Mouse (Mus musculus) gastrocnemius, postnatal 36 days (tissue): Measurements from ENCODE around the gene Tns3. TPM values are rescaled to one million over a fixed set of nuclear protein-coding genes. Genes with fewer than 3 reads are reported as not detected.
A peak's percentile ranks its signal among the peaks of the same experiment; 100 is the strongest.
"Not testable (repeated sequence)": the region's sequence is repeated elsewhere in the genome, so short reads cannot be mapped to it uniquely, and the experiment has no call there.

ENCODE experiments used
- DNase-seq, 2 experiments: peaks; one replicate each; pipeline ENCODE4 v3.0.0; 2022
- intact Hi-C: fragments of 180-260 bp; cut with DNase I; formaldehyde crosslinking; loops from one replicate; pipeline ENCODE4 v1.15.1; 2025
- total RNA-seq, 2 experiments: library from RNA; stranded (reverse); gene quantifications; 2 replicates each; pipeline ENCODE4 v1.2.3; 2021

Tns3 gene
- total RNA-seq, 2 experiments from 2014 or later = 4.7 to 5.9 TPM

DNA sequence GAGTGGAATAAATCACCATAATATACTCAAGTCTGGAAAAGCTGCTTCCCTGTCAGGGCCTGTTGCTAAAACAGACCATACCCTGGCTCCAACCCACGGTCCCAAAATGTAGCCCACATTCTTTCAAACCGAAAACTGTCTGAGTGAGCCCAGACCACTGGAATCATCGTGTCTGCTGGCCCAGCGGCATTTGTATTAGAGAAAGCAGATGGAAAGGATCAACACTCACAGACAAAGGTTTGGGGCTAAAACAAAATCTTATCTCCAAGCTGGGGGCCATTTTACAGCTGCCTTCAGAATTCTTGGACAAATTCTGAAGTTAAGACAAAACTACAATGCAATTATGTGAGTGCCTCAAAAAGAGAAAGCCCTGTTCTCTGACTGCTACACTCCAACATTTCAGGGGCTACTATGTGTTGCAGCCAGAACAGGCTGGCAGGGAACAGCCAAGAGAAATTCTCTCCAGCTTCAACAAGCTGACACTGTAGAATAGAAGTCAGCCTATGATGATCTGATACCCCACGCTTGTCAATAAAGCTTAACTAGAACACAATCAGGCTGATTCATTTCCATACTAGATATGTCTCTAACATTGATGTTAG, 127.2 kb downstream of the Tns3 start:
- no peak for DNase-seq
- intact Hi-C loops = no loop called here

GRCm38 (mm10) chr11:8534893-8535292, 129.4 kb downstream of the Tns3 start:
- DNase-seq = peak; percentile 50 to 57
- intact Hi-C loops = loop anchor here (2.0 to 5.0 kb wide), 2 partner anchors 326 to 422 kb away; no protein-coding TSS in a partner anchor

DNA sequence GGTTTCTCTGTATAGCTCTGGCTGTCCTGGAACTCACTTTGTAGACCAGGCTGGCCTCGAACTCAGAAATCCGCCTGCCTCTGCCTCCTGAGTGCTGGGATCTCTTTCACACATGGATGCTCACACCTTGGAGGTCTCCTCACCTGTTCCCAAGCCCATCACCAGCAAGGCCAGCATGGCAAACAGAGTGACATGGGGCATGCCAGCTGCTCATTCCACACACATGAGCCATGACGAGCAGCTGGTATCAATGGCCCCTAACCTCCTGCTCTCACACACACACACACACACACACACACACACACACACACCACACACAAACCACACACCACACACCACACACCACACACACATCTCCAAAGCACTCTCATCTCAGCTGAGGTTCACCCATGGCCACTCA, 131.6 kb downstream of the Tns3 start:
- DNase-seq = not testable (repeated sequence)
- intact Hi-C loops = loop anchor here (5.0 kb wide), 1 partner anchor 425 kb away; no protein-coding TSS in a partner anchor

DNA sequence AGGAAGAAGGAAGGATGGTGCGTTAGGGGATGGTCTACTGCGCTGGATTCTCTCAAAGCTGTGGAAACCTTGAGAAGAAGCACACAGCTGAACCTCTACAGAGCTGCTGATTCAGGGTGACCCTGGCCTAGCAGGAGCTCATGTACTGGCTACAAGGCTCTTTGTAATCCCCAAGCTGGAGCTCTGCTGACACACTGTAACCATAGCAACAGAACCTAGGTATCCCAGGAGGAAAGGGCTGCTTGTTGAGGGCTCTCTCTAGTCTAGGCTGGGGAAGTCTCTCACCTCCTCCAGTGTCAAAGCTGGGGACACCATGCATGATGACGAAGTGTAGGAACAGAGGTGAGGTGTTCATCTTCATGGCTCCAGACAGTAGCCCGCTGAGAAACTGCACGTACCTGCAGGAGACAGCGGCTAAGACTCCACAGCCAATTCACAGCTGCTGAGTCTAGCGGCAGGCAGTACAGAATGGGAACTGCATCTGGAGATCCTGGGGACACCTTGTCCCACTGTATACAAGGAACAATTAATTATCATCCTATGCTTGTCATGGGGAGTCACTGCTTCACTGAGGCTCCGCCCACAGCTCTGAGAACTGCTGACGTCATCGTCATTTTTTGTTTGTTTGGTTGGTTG, 132.1 kb downstream of the Tns3 start:
- intact Hi-C loops = loop anchor here (5.0 kb wide), 1 partner anchor 425 kb away; no protein-coding TSS in a partner anchor
- no peak for DNase-seq

DNA sequence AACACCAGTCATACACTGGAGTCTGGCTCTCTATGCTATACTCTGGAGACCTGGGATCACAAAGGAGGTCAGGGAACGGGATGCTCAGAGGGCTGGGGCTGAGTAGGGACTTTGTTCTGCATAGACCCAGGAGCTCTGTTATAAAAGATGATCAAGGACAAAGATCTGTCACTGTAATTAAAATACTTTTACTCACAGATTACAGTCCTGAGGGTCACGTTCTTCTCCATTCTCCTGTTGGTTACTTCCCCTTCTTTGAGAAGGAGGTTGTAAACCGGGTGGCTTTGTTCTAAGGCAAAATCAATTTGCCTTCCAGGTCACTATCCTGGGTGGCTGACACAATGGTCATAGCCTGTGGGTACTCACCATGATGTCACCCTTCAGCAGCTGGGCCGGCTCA, 133.8 kb downstream of the Tns3 start:
- intact Hi-C loops = loop anchor here (5.0 kb wide), 1 partner anchor 427 kb away; no protein-coding TSS in a partner anchor

DNA sequence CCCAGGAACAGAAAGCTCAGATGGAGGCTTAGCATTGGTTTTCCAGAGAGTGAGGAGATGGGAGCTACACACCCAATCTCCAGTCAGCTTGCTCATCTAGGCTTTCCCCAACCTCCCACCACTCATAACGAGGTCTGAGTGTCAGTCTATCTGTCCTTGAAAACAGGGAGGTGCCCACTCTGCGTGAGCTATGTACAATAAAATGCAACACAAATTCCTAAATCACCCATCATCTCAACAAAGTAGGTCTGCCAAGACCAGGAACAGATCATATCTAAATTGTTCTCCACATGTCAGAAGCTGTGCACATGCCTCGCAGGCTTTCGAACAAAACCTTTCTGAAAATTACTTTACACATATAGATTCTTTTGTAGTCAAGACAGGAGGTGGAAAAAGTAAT, 134.3 kb downstream of the Tns3 start:
- DNase-seq = no peak
- intact Hi-C loops = loop anchor here (5.0 kb wide), 1 partner anchor 427 kb away; no protein-coding TSS in a partner anchor

More for the DNA sequence above, 133.8 kb downstream of the Tns3 start:
- DNase-seq = no peak

DNA sequence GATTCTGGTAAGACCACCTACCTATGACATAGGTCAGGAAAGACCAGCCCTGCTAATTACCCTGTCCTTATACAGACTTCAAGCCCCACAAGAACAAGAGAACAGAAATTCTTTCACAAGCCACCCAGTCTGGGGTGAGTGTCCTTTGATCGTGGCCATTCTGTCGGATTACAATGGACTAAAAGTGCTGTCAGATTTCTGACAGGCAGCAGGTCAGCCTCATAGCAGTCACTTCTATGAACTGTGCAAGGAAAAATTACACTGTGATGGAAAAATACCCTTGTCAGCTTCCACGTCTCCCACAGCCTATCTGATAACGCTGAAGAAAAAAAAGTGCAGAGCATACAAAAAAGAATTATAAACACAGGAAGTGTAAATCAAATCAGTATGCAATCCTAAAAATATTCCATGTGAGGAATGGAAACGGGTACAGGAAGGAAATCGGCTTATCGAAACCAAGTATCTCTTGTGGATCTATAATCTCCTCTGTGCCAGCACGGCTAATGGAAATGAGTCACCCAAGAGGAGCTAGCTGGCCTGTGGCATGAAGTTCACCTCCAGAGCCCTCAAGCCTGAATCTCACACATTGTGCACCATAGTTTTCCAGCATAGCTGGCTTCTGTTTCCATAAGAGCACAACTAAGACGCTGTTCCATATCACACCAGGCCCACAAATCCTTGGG, 138.7 kb downstream of the Tns3 start:
- intact Hi-C loops = no loop called here
- no peak for DNase-seq

DNA sequence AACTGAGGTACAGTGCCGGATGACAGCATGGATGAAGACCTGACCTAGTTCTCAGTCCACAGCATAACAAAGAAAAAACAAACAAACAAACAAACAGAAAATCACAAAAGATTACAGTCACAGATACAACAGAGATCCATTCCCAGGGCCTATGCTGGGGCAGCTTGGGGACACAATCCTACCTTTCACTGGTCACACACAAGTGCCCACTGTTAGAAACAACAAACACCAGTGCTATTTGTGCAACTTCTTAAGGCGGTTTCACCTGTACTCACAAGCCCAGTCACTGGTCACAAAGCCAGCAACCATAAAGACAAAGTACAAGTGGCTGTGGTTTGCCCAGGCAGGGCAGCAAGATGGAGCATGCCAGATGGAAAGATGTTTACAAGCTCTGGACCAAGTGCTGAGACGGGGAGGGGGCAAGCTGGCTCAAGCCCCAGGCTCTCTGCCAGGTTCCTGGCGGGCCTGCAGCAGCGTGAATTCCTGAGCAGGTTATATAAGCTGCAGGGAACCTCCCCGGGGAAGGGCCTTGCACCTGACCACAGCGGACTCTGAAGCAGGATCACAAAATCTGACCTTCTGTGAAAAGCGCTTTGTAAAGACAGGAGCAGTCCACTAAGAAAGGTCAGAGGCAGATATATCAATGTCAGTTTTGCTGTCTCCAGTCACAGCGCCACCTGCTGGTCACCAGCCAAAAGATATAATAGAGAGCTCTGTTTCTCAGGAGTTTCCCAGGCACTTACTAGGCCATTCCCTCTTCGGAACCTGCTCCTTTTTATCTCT, 140.8 kb downstream of the Tns3 start:
- DNase-seq = peak; percentile 69 to 75
- intact Hi-C loops = loop anchor here (1.0 to 5.0 kb wide), 2 partner anchors 36 to 99 kb away; no protein-coding TSS in a partner anchor

GRCm38 (mm10) chr11:8513359-8514253, 150.7 kb downstream of the Tns3 start:
- intact Hi-C loops = no loop called here
- DNase-seq = peak in 1 of 2 experiments; percentile 27

GRCm38 (mm10) chr11:8510294-8510693, 154.0 kb downstream of the Tns3 start:
- intact Hi-C loops = no loop called here
- no peak for DNase-seq

GRCm38 (mm10) chr11:8509614-8510013, 154.7 kb downstream of the Tns3 start:
- intact Hi-C loops = no loop called here

DNA sequence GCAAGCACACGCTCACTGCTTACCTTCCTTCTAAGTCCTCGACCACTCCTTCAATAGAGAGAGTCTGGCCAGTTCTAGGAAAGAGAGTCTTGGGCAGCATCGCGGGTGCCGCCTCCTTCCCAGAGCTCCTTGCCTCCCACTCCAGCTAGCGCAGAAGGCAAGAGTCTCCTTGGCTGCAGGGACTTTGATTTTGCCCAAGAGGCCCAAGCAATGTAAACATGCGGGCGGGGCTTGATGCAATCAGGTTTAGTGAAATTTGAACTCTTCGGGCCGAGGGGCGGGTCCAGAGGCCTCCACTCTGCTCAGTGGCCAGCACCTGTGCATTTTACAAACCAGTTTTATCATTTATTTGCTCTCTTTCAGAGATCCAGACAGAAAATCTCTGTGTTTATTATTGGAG, 160.6 kb downstream of the Tns3 start:
- intact Hi-C loops = no loop called here
- no peak for DNase-seq

More at GRCm38 (mm10) chr11:8509614-8510013, 154.7 kb downstream of the Tns3 start:
- DNase-seq = no peak

GRCm38 (mm10) chr11:8500855-8501254, 163.5 kb downstream of the Tns3 start:
- no peak for DNase-seq
- intact Hi-C loops = loop anchor here (2.0 kb wide), 1 partner anchor 16 kb away; no protein-coding TSS in a partner anchor

DNA sequence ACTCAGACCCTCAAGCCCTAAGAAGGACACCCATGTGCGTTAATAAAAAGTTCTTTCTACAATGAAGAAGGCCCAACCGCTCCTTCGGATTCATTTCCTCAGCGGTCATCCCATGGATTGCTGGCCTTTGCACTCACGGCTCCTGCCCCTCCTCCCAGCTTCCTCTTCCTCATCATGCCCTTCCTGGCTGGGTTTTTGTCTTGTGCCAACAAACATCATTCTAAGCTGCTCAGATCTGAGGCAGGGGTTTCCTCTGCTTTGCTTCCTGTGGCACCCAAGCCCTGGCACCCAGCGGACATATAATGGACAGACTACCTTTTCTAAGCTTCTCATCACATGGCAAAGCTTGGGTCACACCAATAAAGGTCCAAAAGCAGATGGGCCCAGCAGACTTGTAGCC, 167.2 kb downstream of the Tns3 start:
- no peak for DNase-seq
- intact Hi-C loops = no loop called here

DNA sequence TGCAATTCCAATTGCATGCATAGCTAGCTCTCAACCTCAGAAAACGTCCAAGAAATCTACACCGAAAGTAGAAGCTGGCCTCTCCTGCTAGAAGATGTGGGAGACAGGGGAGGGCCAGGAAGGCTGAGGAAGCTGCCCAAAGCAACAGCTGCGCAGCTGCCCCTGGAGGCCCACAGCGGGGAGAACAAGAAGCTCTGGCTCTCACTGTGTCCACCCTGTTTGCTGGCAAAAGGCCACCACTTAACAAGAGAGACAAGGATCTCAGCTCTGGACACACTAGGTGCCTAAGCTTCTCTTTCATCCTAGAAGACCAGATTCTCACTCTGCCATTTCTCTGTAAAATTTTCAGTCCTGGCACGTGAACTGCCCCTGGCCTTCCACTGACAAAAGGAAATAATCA, 167.6 kb downstream of the Tns3 start:
- DNase-seq = peak; percentile 49 to 75
- intact Hi-C loops = no loop called here

DNA sequence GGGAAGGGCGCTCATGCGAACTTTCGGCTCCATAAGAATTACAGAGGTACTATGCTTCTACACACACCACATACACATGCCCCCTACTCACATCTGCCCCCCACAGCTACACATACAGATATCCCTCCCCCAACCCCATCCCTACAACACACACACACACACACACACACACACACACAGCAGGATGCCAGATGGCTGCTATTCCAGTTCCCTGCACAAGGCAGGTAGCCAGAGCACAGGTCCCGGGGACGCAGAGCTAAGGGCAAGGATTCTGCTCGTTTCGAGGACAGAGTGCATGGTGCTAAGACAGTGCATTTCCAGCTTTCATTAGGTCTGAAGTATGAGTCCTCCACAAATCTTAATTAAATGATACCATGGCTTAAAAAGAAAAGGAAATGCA, 168.5 kb downstream of the Tns3 start:
- intact Hi-C loops = no loop called here
- no peak for DNase-seq

DNA sequence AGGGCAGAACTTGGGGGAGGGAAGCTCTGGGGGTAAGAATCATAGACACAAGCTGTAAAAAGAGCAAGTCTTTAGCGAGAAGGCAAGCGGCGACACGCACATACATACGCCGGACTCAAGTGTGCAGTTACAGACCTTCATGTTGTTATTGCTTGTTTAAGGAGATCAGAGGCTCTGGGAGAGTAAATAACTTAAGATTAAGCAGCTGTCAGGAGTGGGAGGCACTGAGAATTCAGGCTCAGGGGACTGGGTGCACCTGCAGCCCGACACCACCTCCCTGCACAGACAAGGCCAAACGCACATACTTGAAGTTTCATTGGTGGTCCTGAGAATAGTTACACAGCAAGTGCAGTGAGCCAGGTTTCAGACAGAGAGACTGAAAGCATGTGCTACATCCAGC, 169.3 kb downstream of the Tns3 start:
- intact Hi-C loops = no loop called here
- no peak for DNase-seq

GRCm38 (mm10) chr11:8493931-8494490, 170.3 kb downstream of the Tns3 start:
- intact Hi-C loops = no loop called here

DNA sequence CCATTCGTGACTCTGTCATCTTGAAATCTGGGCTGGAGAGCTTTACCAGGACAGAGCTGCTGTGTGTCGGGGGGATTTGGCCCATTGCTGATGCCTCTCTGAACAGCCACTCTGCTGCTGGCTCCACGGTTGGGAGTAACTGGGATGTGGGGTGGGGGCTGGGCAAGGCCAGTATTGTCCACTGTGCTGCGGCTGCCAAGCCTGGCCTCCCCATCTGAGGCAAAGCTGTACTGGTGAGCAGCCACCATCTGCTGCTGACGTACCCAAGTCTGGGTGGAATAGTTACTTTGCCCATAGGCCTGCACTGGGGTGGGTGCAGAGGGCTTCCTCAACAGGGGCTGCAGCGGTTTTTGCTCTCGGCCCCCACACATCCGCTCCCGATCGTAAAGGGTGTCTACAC, 172.0 kb downstream of the Tns3 start:
- intact Hi-C loops = no loop called here
- DNase-seq = no peak

More at GRCm38 (mm10) chr11:8493931-8494490, 170.3 kb downstream of the Tns3 start:
- no peak for DNase-seq
